Mouse (Mus musculus) neural tube, embryonic 12.5 days (tissue): ENCODE measurements around the gene Eprs. TPM values are rescaled to one million over a fixed set of nuclear protein-coding genes. Genes with fewer than 3 reads are reported as not detected.

Experiments
- ATAC-seq: fragments of 200-750 bp; cut with Nextera tagmentation; 2 replicates; pipeline ENCODE4 v1.8.0; 2017; ENCODE audit warnings: low read depth, mild to moderate bottlenecking, moderate TSS enrichment, moderate library complexity; ENCODE audit not compliant: low FRiP score
- H3K27ac ChIP-seq: fragments of 300-500 bp; sonication (generic); 2 replicates; pipeline ENCODE4 v1.5.1; 2016
- H3K27me3 ChIP-seq: fragments of 300-500 bp; sonication (generic); replicated peaks from 2 replicates; pipeline ENCODE4 v1.6.1; 2016; ENCODE audit warnings: mild to moderate bottlenecking
- H3K36me3 ChIP-seq: fragments of 300-500 bp; sonication (generic); 2 replicates; pipeline ENCODE4 v1.6.1; 2016; ENCODE audit warnings: mild to moderate bottlenecking
- H3K4me1 ChIP-seq: fragments of 300-500 bp; sonication (generic); 2 replicates; pipeline ENCODE4 v1.6.1; 2016
- H3K4me2 ChIP-seq: fragments of 300-500 bp; sonication (generic); replicated peaks from 2 replicates; pipeline ENCODE4 v1.6.1; 2016; ENCODE audit warnings: mild to moderate bottlenecking
- H3K4me3 ChIP-seq: fragments of 300-500 bp; sonication (generic); 2 replicates; pipeline ENCODE4 v1.5.1; 2016
- H3K9ac ChIP-seq: fragments of 300-500 bp; sonication (generic); 2 replicates; pipeline ENCODE4 v1.6.1; 2016; ENCODE audit warnings: mild to moderate bottlenecking
- H3K9me3 ChIP-seq: fragments of 300-500 bp; sonication (generic); 2 replicates; pipeline ENCODE4 v1.6.1; 2016; ENCODE audit warnings: mild to moderate bottlenecking
- WGBS: fragments of 180-500 bp; shearing (Covaris S2); methylation state at CpG from one replicate; pipeline ENCODE4 v1.1.7; 2016; 5-methylcytosine and 5-hydroxymethylcytosine counted together
- microRNA counts: library from miRNA; unstranded; fragments of <30 nt; microRNA quantifications from one replicate; lab custom pipeline; 2017
- microRNA-seq: library from miRNA; unstranded; fragments of <30 nt; microRNA quantifications from one replicate; pipeline ENCODE4, GENCODE M21; 2017
- polyA plus RNA-seq: library from polyadenylated mRNA; unstranded; fragments of >200 nt; fragmentation: Nextera tagmentation; extraction: Ambion mirVana; gene quantifications from 2 replicates; pipeline ENCODE4 v1.2.1, GENCODE M21; 2016

The Eprs gene
- polyA plus RNA-seq, 1 experiment from 2014 or later = 130 TPM

DNA sequence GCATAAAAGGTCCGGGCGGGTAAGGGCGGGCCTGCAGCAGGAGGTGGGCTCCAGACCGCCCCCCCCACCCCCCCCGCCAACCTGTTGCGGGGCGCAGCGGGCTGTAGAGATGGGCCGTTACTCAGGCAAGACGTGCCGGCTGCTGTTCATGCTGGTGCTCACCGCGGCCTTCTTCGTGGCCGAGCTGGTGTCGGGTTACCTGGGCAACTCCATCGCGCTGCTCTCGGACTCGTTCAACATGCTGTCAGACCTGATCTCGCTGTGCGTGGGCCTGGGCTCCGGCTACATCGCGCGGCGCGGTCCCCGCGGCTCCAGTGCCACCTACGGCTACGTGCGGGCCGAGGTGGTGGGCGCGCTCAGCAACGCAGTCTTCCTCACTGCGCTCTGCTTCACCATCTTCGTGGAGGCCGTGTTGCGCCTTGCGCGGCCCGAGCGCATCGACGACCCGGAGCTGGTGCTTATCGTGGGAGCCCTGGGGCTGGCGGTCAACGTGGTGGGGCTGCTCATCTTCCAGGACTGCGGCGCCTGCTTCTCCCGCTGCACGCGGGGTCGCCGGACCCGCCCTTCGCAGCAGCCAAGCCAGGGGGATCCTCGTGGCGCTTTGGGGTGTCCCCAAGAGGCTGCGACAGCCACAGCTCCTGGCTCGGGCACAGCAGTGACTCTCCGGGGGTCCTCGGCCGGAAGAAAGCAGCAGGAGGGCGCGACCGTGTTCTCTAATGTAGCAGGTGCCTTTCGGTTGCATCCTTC is 92.3 kb downstream of the Eprs start:
- peak overlapping the region; percentile 49 for H3K4me3 ChIP-seq
- peaks cover 39% of the 10 kb centered on the region for H3K27me3 ChIP-seq
- H3K27ac ChIP-seq = no peak overlapping the region
- H3K9me3 ChIP-seq = no peaks in the 10 kb centered on the region
- ATAC-seq = peak; percentile 76
- under 1% methylated on average over 71 of the region's 71 CpGs for WGBS
- H3K36me3 ChIP-seq = no peaks in the 10 kb centered on the region
- peaks cover 16% of the 10 kb centered on the region for H3K4me1 ChIP-seq
- H3K9ac ChIP-seq = peak overlapping the region; percentile 59
- H3K4me2 ChIP-seq = peak overlapping the region; percentile 97

- WGBS = 91% methylated on average over 9 of the region's 9 CpGs
- Histone ChIP-seq H3K36me3 (no peaks in the 10 kb centered on the region), H3K27ac (no peak overlapping the region), H3K4me1 (peaks cover 16% of the 10 kb centered on the region), H3K9ac (no peak overlapping the region), H3K4me2 (peak overlapping the region; percentile 97; the same call in 1 of the 2 replicates), H3K9me3 (no peaks in the 10 kb centered on the region), H3K27me3 (peaks cover 39% of the 10 kb centered on the region), H3K4me3 (no peak overlapping the region)
- ATAC-seq = no peak
Observed at GRCm38 (mm10) chr1:185456327-185456726, 93.5 kb downstream of the Eprs start.

DNA sequence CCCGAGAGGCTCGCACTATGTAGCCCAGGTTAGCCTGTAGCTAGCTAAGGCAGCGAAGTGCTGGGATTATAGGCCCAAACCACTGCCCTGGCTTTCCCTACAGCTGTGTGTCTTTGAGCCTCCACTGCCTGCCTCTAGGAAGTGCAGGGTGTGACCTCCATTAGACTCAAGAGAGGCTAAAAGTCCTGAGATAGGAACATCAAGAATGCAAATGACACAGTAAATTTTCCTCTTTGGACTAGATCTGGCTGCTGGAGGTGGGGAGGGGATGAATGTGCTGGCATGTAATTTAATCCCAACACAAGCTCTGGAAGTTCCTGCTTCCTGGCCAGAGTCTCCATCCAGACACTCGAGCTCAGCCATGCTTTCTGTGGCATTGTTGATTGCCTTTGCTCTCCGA is 97.3 kb downstream of the Eprs start:
- H3K9ac ChIP-seq = no peak overlapping the region
- H3K27me3 ChIP-seq = peaks cover 17% of the 10 kb centered on the region
- H3K4me1 ChIP-seq = peaks cover 8% of the 10 kb centered on the region
- no peak overlapping the region for H3K4me3 ChIP-seq
- H3K4me2 ChIP-seq = no peak overlapping the region
- no peak for ATAC-seq
- H3K9me3 ChIP-seq = no peaks in the 10 kb centered on the region
- WGBS = 90% methylated on average over 5 of the region's 5 CpGs
- no peak overlapping the region for H3K27ac ChIP-seq
- H3K36me3 ChIP-seq = no peaks in the 10 kb centered on the region

DNA sequence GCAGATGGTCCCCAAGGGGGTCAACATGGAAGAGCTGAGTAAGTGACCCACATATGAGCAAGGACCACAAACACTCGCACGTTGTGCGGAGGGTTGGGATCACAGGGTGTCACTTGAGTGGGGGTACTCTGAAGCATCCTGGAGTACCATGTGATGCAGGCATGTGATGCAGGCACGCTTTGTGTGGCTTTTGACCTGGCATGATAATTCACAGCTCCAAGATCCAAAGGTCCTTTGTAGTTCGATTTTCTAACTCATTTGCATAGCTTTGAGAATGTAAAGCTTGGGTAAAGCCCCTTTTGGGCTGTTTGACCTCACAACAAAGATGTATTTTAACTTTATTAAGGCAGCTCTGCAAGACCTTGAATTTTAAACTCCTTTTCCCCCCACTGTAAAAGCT is 100.0 kb downstream of the Eprs start:
- Histone ChIP-seq H3K4me3 (no peak overlapping the region), H3K27me3 (no peaks in the 10 kb centered on the region), H3K4me2 (no peak overlapping the region), H3K9me3 (no peaks in the 10 kb centered on the region), H3K27ac (no peak overlapping the region), H3K9ac (no peak overlapping the region), H3K36me3 (no peaks in the 10 kb centered on the region), H3K4me1 (no peaks in the 10 kb centered on the region)
- WGBS = 62% methylated on average over 5 of the region's 5 CpGs
- ATAC-seq = no peak

DNA sequence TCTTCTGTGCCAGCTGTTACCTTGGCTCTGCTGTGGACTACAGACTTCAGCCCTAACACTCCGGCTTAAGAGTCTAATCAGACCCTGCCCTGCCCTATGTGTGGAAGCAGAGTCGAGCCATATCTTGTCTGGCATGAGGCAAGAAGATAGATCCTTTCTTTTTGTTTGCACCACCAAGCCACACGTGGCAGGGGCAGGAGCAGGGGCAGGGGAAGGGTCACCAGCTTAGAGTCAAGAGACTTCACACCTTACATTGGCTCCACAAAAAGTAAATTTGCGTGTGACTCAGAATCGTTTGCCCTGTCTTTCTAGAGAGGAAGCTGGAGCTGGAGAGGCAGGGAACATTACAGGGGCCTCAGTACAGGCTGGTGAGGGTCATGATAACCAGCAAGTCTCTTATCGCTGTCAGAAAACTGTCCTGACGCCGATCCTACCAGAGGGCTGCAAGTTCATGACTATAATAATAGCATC is 106.7 kb downstream of the Eprs start:
- no peaks in the 10 kb centered on the region for H3K27me3 ChIP-seq
- no peaks in the 10 kb centered on the region for H3K9me3 ChIP-seq
- no peak overlapping the region for H3K9ac ChIP-seq
- ATAC-seq = no peak
- H3K4me1 ChIP-seq = no peaks in the 10 kb centered on the region
- H3K4me3 ChIP-seq = no peak overlapping the region
- WGBS = 72% methylated on average over 8 of the region's 8 CpGs
- no peak overlapping the region for H3K4me2 ChIP-seq
- no peaks in the 10 kb centered on the region for H3K36me3 ChIP-seq
- no peak overlapping the region for H3K27ac ChIP-seq

- H3K27me3 ChIP-seq = no peaks in the 10 kb centered on the region
- H3K36me3 ChIP-seq = no peaks in the 10 kb centered on the region
- H3K4me2 ChIP-seq = no peak overlapping the region
- no peak overlapping the region for H3K27ac ChIP-seq
- no peaks in the 10 kb centered on the region for H3K4me1 ChIP-seq
- 61% methylated on average over 8 of the region's 8 CpGs for WGBS
- no peak for ATAC-seq
- H3K4me3 ChIP-seq = no peak overlapping the region
- H3K9me3 ChIP-seq = no peaks in the 10 kb centered on the region
- no peak overlapping the region for H3K9ac ChIP-seq
Observed at GRCm38 (mm10) chr1:185472025-185472720, 109.3 kb downstream of the Eprs start.

GRCm38 (mm10) chr1:185472730-185473129 is 109.9 kb downstream of the Eprs start:
- H3K4me3 ChIP-seq = no peak overlapping the region

GRCm38 (mm10) chr1:185473437-185473836 is 110.6 kb downstream of the Eprs start:
- H3K9me3 ChIP-seq = no peaks in the 10 kb centered on the region
- no peak overlapping the region for H3K27ac ChIP-seq
- H3K36me3 ChIP-seq = no peaks in the 10 kb centered on the region
- H3K9ac ChIP-seq = no peak overlapping the region
- WGBS = 86% methylated on average over 1 of the region's 1 CpGs
- H3K27me3 ChIP-seq = no peaks in the 10 kb centered on the region
- no peak overlapping the region for H3K4me3 ChIP-seq
- no peak overlapping the region for H3K4me2 ChIP-seq
- H3K4me1 ChIP-seq = no peaks in the 10 kb centered on the region
- ATAC-seq = no peak

More at GRCm38 (mm10) chr1:185472730-185473129, 109.9 kb downstream of the Eprs start:
- Histone ChIP-seq H3K27me3 (no peaks in the 10 kb centered on the region), H3K36me3 (no peaks in the 10 kb centered on the region), H3K4me2 (no peak overlapping the region), H3K9ac (no peak overlapping the region), H3K4me1 (no peaks in the 10 kb centered on the region), H3K9me3 (no peaks in the 10 kb centered on the region), H3K27ac (no peak overlapping the region)
- no peak for ATAC-seq
- WGBS = 89% methylated on average over 4 of the region's 4 CpGs

MicroRNAs encoded within 50 kb of the gene (microRNA counts, 519-probe panel; counts per million panel counts)
- microRNA mmu-miR-194 (lab: Ali Mortazavi, UCI) = 342 counts per million, percentile 67 among the panel's probes with 10 or more counts

Small RNA genes within 50 kb of the gene (microRNA-seq; reads per million reads assigned to microRNA genes)
- gene Mir194-1 (not detected), gene Mir215 (0.66 reads per million)

Other genes starting within 250 kb of the Eprs start
- gene Rab3gap2, start 158.9 kb upstream of the Eprs start, polyA plus RNA-seq = 26.4 and 27.6 TPM in 2 replicates
- 20.9 and 25.5 TPM in 2 replicates for gene Iars2, start 33.6 kb upstream of the Eprs start, polyA plus RNA-seq
- 40.5 and 41.2 TPM in 2 replicates for gene Bpnt1, start 30.9 kb upstream of the Eprs start, polyA plus RNA-seq
- 1.5 and 2.0 TPM in 2 replicates for gene Slc30a10, start 91.8 kb downstream of the Eprs start, polyA plus RNA-seq